Mouse (Mus musculus): ENCODE data around the gene Zfp507.

Gene Zfp507

GRCm38 (mm10) chr7:35802906-35803595 lies at the start of gene Zfp507:
Zfp507 (minus strand) TSS chr7:35803003.
- DNase-seq (ENCODE audit: low read depth, low spot score) = peak; percentile 75

- DNase-seq (ENCODE audit: low read depth, low spot score) = no peak
Observed at GRCm38 (mm10) chr7:35850426-35850825, 47.6 kb upstream of the Zfp507 start.

- no peak for DNase-seq (ENCODE audit: low read depth, low spot score)
Observed at GRCm38 (mm10) chr7:35848526-35848925, 45.7 kb upstream of the Zfp507 start.

GRCm38 (mm10) chr7:35840504-35840903 lies 37.7 kb upstream of the Zfp507 start:
- DNase-seq (ENCODE audit: low read depth, low spot score) = no peak

GRCm38 (mm10) chr7:35836851-35837250 lies 34.0 kb upstream of the Zfp507 start:
- DNase-seq (ENCODE audit: low read depth, low spot score) = no peak

GRCm38 (mm10) chr7:35836415-35836814 lies 33.6 kb upstream of the Zfp507 start:
- DNase-seq (ENCODE audit: low read depth, low spot score) = no peak

GRCm38 (mm10) chr7:35830119-35830518 lies 27.3 kb upstream of the Zfp507 start:
- DNase-seq (ENCODE audit: low read depth, low spot score) = no peak

GRCm38 (mm10) chr7:35823906-35824305 lies 21.1 kb upstream of the Zfp507 start:
- DNase-seq (ENCODE audit: low read depth, low spot score) = no peak

- no peak for DNase-seq (ENCODE audit: low read depth, low spot score)
Observed at GRCm38 (mm10) chr7:35822320-35822719, 19.5 kb upstream of the Zfp507 start.

GRCm38 (mm10) chr7:35821357-35821756 lies 18.6 kb upstream of the Zfp507 start:
- no peak for DNase-seq (ENCODE audit: low read depth, low spot score)

GRCm38 (mm10) chr7:35819486-35819885 lies 16.7 kb upstream of the Zfp507 start:
- no peak for DNase-seq (ENCODE audit: low read depth, low spot score)

GRCm38 (mm10) chr7:35814759-35815551 lies 12.2 kb upstream of the Zfp507 start:
- no peak for DNase-seq (ENCODE audit: low read depth, low spot score)

GRCm38 (mm10) chr7:35813306-35813705 lies 10.5 kb upstream of the Zfp507 start:
- no peak for DNase-seq (ENCODE audit: low read depth, low spot score)

GRCm38 (mm10) chr7:35810736-35811135 lies 7.9 kb upstream of the Zfp507 start:
- DNase-seq (ENCODE audit: low read depth, low spot score) = no peak

GRCm38 (mm10) chr7:35804206-35804605 lies 1.4 kb upstream of the Zfp507 start:
- DNase-seq (ENCODE audit: low read depth, low spot score) = no peak

GRCm38 (mm10) chr7:35802201-35802905 lies 450 bp downstream of the Zfp507 start:
- DNase-seq (ENCODE audit: low read depth, low spot score) = peak; percentile 25

GRCm38 (mm10) chr7:35796123-35796522 lies 6.7 kb downstream of the Zfp507 start:
- no peak for DNase-seq (ENCODE audit: low read depth, low spot score)

- no peak for DNase-seq (ENCODE audit: low read depth, low spot score)
Observed at GRCm38 (mm10) chr7:35794145-35794664, 8.6 kb downstream of the Zfp507 start.

GRCm38 (mm10) chr7:35792150-35792848 lies 10.5 kb downstream of the Zfp507 start:
- DNase-seq (ENCODE audit: low read depth, low spot score) = no peak

GRCm38 (mm10) chr7:35790926-35791325 lies 11.9 kb downstream of the Zfp507 start:
- no peak for DNase-seq (ENCODE audit: low read depth, low spot score)

- DNase-seq (ENCODE audit: low read depth, low spot score) = no peak
Observed at GRCm38 (mm10) chr7:35790201-35790600, 12.6 kb downstream of the Zfp507 start.

Measured in c-Kit-negative CD71-positive TER-119-positive erythroid progenitor cells, embryonic 14.5 days (primary cell).